Mouse (Mus musculus) kidney, postnatal 0 days (tissue): ENCODE data around the gene Il11. TPM values are rescaled to one million over a fixed set of nuclear protein-coding genes. Genes with fewer than 3 reads are reported as not detected.

Source experiments
- ATAC-seq: fragments of 200-750 bp; cut with Nextera tagmentation; replicated peaks from 2 replicates; pipeline ENCODE4 v1.8.0; 2017; ENCODE audit warnings: low read depth, moderate number of reproducible peaks, moderate TSS enrichment, moderate library complexity; ENCODE audit not compliant: low FRiP score
- DNase-seq: peaks from one replicate; pipeline ENCODE4 v3.0.0-alpha.2; 2016; ENCODE audit warnings: low spot score
- H3K27ac ChIP-seq: fragments of 300-500 bp; sonication (generic); 2 replicates; pipeline ENCODE4 v1.5.1; 2014; ENCODE audit warnings: mild to moderate bottlenecking
- H3K27me3 ChIP-seq: fragments of 300-500 bp; sonication (generic); 2 replicates; pipeline ENCODE4 v1.6.1; 2014; ENCODE audit warnings: low read length, mixed read lengths; ENCODE audit not compliant: insufficient read depth
- H3K36me3 ChIP-seq: fragments of 300-500 bp; sonication (generic); 2 replicates; pipeline ENCODE4 v1.6.1; 2014; ENCODE audit warnings: low read length, mixed read lengths; ENCODE audit not compliant: insufficient read depth
- H3K4me1 ChIP-seq: fragments of 300-500 bp; sonication (generic); replicated peaks from 2 replicates; pipeline ENCODE4 v1.6.1; 2014; ENCODE audit warnings: antibody characterized with exemption, low read length, mixed read lengths; ENCODE audit not compliant: insufficient read depth
- H3K4me2 ChIP-seq: fragments of 300-500 bp; sonication (generic); 2 replicates; pipeline ENCODE4 v1.6.1; 2014; ENCODE audit warnings: mild to moderate bottlenecking, low read length, moderate library complexity, mixed read lengths
- H3K4me3 ChIP-seq: fragments of 300-500 bp; sonication (generic); replicated peaks from 2 replicates; pipeline ENCODE4 v1.5.1; 2014; ENCODE audit warnings: low read depth, low read length
- H3K9ac ChIP-seq: fragments of 300-500 bp; sonication (generic); 2 replicates; pipeline ENCODE4 v1.6.1; 2014; ENCODE audit warnings: low read depth, low read length
- H3K9me3 ChIP-seq: fragments of 300-500 bp; sonication (generic); replicated peaks from 2 replicates; pipeline ENCODE4 v1.6.1; 2016; ENCODE audit warnings: low read length, inconsistent platforms, mixed read lengths
- CTCF ChIP-seq: IDR thresholded peaks from 2 replicates; pipeline ENCODE4 v1.5.1; 2016; ENCODE audit warnings: antibody characterized with exemption, low read depth, mild to moderate bottlenecking, moderate library complexity
- WGBS: fragments of 180-500 bp; shearing (Covaris S2); extraction: QIAGEN DNeasy Blood & Tissue Kit; methylation state at CpG from one replicate; pipeline ENCODE4 v1.1.7; 2014; 5-methylcytosine and 5-hydroxymethylcytosine counted together
- polyA plus RNA-seq: library from polyadenylated mRNA; unstranded; fragments of >200 nt; fragmentation: Nextera tagmentation; extraction: Ambion mirVana; gene quantifications from 2 replicates; pipeline ENCODE4 v1.2.1, GENCODE M21; 2015

Il11 gene
- polyA plus RNA-seq, 1 experiment from 2014 or later = 0.14 TPM

GRCm38 (mm10) chr7:4740309-4740727, 42.3 kb downstream of the Il11 start:
- DNase-seq = peak; percentile 48
- Histone ChIP-seq H3K4me1 (peaks cover 15% of the 10 kb centered on the region), H3K9ac (peak overlapping the region; percentile 67), H3K27ac (peak overlapping the region; percentile 85), H3K9me3 (no peaks in the 10 kb centered on the region), H3K27me3 (no peaks in the 10 kb centered on the region), H3K4me2 (peak overlapping the region; percentile 73), H3K4me3 (peak overlapping the region; percentile 57), H3K36me3 (peaks cover 4% of the 10 kb centered on the region; the same call in 1 of the 2 replicates)
- no peak for TF ChIP-seq CTCF
- WGBS = under 1% methylated on average over 14 of the region's 14 CpGs
- peak; percentile 10; the same call in 1 of the 2 replicates for ATAC-seq

GRCm38 (mm10) chr7:4739544-4740275, 42.9 kb downstream of the Il11 start, which contains the start of gene Kmt5c:
Kmt5c (plus strand) TSS chr7:4740115.
- peak; percentile 100 for DNase-seq
- TF ChIP-seq CTCF = peak; percentile 46
- Histone ChIP-seq H3K27me3 (no peaks in the 10 kb centered on the region), H3K27ac (peak within 1 kb of the TSS; percentile 85), H3K9me3 (no peaks in the 10 kb centered on the region), H3K9ac (peak within 1 kb of the TSS; percentile 67), H3K4me2 (peak within 1 kb of the TSS; percentile 73), H3K4me3 (peak within 1 kb of the TSS; percentile 57), H3K36me3 (peaks cover 4% of the 10 kb centered on the region; the same call in 1 of the 2 replicates), H3K4me1 (peaks cover 15% of the 10 kb centered on the region)
- 0% methylated on average over 39 of the region's 44 CpGs for WGBS
- peak; percentile 98 for ATAC-seq

- Histone ChIP-seq H3K27me3 (no peaks in the 10 kb centered on the region), H3K4me3 (peak overlapping the region; percentile 30), H3K4me2 (peak overlapping the region; percentile 61), H3K36me3 (peaks cover 4% of the 10 kb centered on the region; the same call in 1 of the 2 replicates), H3K9me3 (no peaks in the 10 kb centered on the region), H3K4me1 (peaks cover 15% of the 10 kb centered on the region), H3K9ac (no peak overlapping the region), H3K27ac (peak overlapping the region; percentile 75)
- ATAC-seq = no peak
- no peak for DNase-seq
- no peak for TF ChIP-seq CTCF
- WGBS = 52% methylated on average over 10 of the region's 10 CpGs
Observed at GRCm38 (mm10) chr7:4739041-4739543, 43.6 kb downstream of the Il11 start.

- DNase-seq (no peak), ATAC-seq (no peak; the same call in 1 of the 2 replicates)
- Histone ChIP-seq H3K27me3 (no peaks in the 10 kb centered on the region), H3K36me3 (no peaks in the 10 kb centered on the region), H3K9me3 (no peaks in the 10 kb centered on the region), H3K4me3 (no peak overlapping the region), H3K4me2 (no peak overlapping the region), H3K4me1 (no peaks in the 10 kb centered on the region), H3K9ac (no peak overlapping the region), H3K27ac (no peak overlapping the region)
- TF ChIP-seq CTCF = no peak
- 56% methylated on average over 6 of the region's 6 CpGs for WGBS
Observed at GRCm38 (mm10) chr7:4732968-4733392, 49.7 kb downstream of the Il11 start.

- H3K27me3 ChIP-seq = no peaks in the 10 kb centered on the region
- 85% methylated on average over 5 of the region's 5 CpGs for WGBS
- DNase-seq = no peak
- H3K4me3 ChIP-seq = no peak overlapping the region
- H3K27ac ChIP-seq = no peak overlapping the region
- no peaks in the 10 kb centered on the region for H3K36me3 ChIP-seq
- H3K4me2 ChIP-seq = no peak overlapping the region
- no peak for ATAC-seq
- no peaks in the 10 kb centered on the region for H3K9me3 ChIP-seq
- H3K4me1 ChIP-seq = no peaks in the 10 kb centered on the region
- H3K9ac ChIP-seq = no peak overlapping the region
- no peak for TF ChIP-seq CTCF
Observed at GRCm38 (mm10) chr7:4731090-4731489, 51.6 kb downstream of the Il11 start.

GRCm38 (mm10) chr7:4725169-4725568, 57.5 kb downstream of the Il11 start, which contains the start of gene Tmem150b:
Tmem150b (minus strand) TSS chr7:4725249.
- Histone ChIP-seq H3K4me3 (no peak within 1 kb of the TSS), H3K36me3 (no peaks in the 10 kb centered on the region), H3K9ac (no peak within 1 kb of the TSS), H3K27me3 (no peaks in the 10 kb centered on the region), H3K4me1 (no peaks in the 10 kb centered on the region), H3K9me3 (no peaks in the 10 kb centered on the region), H3K4me2 (no peak within 1 kb of the TSS), H3K27ac (0 out of 2 replicates have a peak within 1 kb of the TSS, but pooled peaks have one; percentile 0)
- no peak for TF ChIP-seq CTCF
- DNase-seq (no peak), ATAC-seq (no peak)
- WGBS = 69% methylated on average over 7 of the region's 7 CpGs
